Comparison of ENCODE assay signal across 11 mouse cellular contexts in genomic region chr7:4653351-4653750, GRCm38 (mm10). TPM values are rescaled to one million over a fixed set of nuclear protein-coding genes. Genes with fewer than 3 reads are reported as not detected.
DNase-seq lines count a peak whose midpoint lies in the region; ATAC-seq and TF ChIP-seq lines count a peak whose summit lies in the region.
"Had no signal": no experiment of that assay in that cellular context is flagged by ENCODE, and none has a peak within 500 bp of the region (broad histone marks: within the 10 kb centered on the region; RNA-seq: fewer than 3 reads in every experiment).

No protein-coding gene starts in this region.

- H3K27me3 ChIP-seq in neural tube, embryonic 13.5 days = no peaks in the 10 kb centered on the region
- no peaks in the 10 kb centered on the region for H3K27me3 ChIP-seq in liver, embryonic 13.5 days
- H3K27me3 ChIP-seq in splenic B cell, adult 2 months (ENCODE audit: control insufficient read depth, insufficient read depth, low read length, poor library complexity, severe bottlenecking) = no peaks in the 10 kb centered on the region
- no peaks in the 10 kb centered on the region for H3K27me3 ChIP-seq in forebrain, embryonic 16.5 days (replicated peaks; ENCODE audit: control insufficient read depth, insufficient read depth, low read length)
- H3K27me3 ChIP-seq: heart, embryonic 12.5 days; hindbrain, embryonic 15.5 days had no signal

- H3K9ac ChIP-seq in neural tube, embryonic 13.5 days = peak overlapping the region; percentile 38; the same call in 1 of the 2 replicates
- H3K9ac ChIP-seq in liver, embryonic 13.5 days = peak overlapping the region; percentile 97; the same call in 1 of the 2 replicates
- H3K9ac ChIP-seq in forebrain, embryonic 16.5 days (replicated peaks; ENCODE audit: low read depth, low read length) = no peak overlapping the region
- H3K9ac ChIP-seq: heart, embryonic 12.5 days; hindbrain, embryonic 15.5 days had no signal

- no peak for TF ChIP-seq POLR2A in bone marrow macrophage, adult 2 months (IDR thresholded peaks at IDR 0.05; ENCODE audit: borderline replicate concordance, low read depth, low read length)

- TF ChIP-seq CTCF in bone marrow macrophage, adult 2 months (IDR thresholded peaks at IDR 0.05; ENCODE audit: low read depth, low read length) = no peak

- no peak overlapping the region for H3K27ac ChIP-seq in neural tube, embryonic 13.5 days (replicated peaks)
- H3K27ac ChIP-seq in bone marrow macrophage, adult 2 months (ENCODE audit: insufficient read depth, low read depth, low read length) = peak overlapping the region; percentile 98
- peak overlapping the region; percentile 81 for H3K27ac ChIP-seq in liver, embryonic 13.5 days
- H3K27ac ChIP-seq in forebrain, embryonic 16.5 days (ENCODE audit: low read length) = no peak overlapping the region
- H3K27ac ChIP-seq: hindbrain, embryonic 15.5 days had no signal

- ATAC-seq in neural tube, embryonic 13.5 days (ENCODE audit: low read depth) = no peak
- ATAC-seq in liver, embryonic 13.5 days (ENCODE audit: low read depth) = no peak
- no peak for ATAC-seq in forebrain, embryonic 16.5 days

- peaks cover 16% of the 10 kb centered on the region; the same call in 1 of the 2 replicates for H3K36me3 ChIP-seq in neural tube, embryonic 13.5 days
- H3K36me3 ChIP-seq in liver, embryonic 13.5 days = peaks cover 43% of the 10 kb centered on the region
- no peaks in the 10 kb centered on the region for H3K36me3 ChIP-seq in splenic B cell, adult 2 months (ENCODE audit: control insufficient read depth, insufficient read depth, low read length, poor library complexity, severe bottlenecking)
- no peaks in the 10 kb centered on the region for H3K36me3 ChIP-seq in forebrain, embryonic 16.5 days (ENCODE audit: control insufficient read depth, insufficient read depth)

- H3K9me3 ChIP-seq in neural tube, embryonic 13.5 days = no peaks in the 10 kb centered on the region
- no peaks in the 10 kb centered on the region for H3K9me3 ChIP-seq in liver, embryonic 13.5 days (replicated peaks)
- H3K9me3 ChIP-seq in forebrain, embryonic 16.5 days (ENCODE audit: control insufficient read depth, low read length) = no peaks in the 10 kb centered on the region
- H3K9me3 ChIP-seq: heart, embryonic 12.5 days; hindbrain, embryonic 15.5 days had no signal

- 92% methylated on average over 5 of the region's 5 CpGs for WGBS in neural tube, embryonic 13.5 days
- WGBS in liver, embryonic 13.5 days (ENCODE audit: insufficient replicate concordance) = 39% methylated on average over 5 of the region's 5 CpGs
- WGBS in forebrain, embryonic 16.5 days = 87% methylated on average over 5 of the region's 5 CpGs

- no peak overlapping the region for H3K4me2 ChIP-seq in neural tube, embryonic 13.5 days
- peak overlapping the region; percentile 45 for H3K4me2 ChIP-seq in liver, embryonic 13.5 days
- no peak overlapping the region for H3K4me2 ChIP-seq in forebrain, embryonic 16.5 days (ENCODE audit: low read length)
- H3K4me2 ChIP-seq: heart, embryonic 12.5 days; hindbrain, embryonic 15.5 days had no signal

- DNase-seq in neural tube, embryonic 10.5 days (ENCODE audit: extremely low spot score, low spot score) = no peak
- no peak for DNase-seq in liver, embryonic 13.5 days
- DNase-seq in splenic B cell, adult 2 months (ENCODE audit: low read depth, low spot score) = peak; percentile 60
- no peak for DNase-seq in lung, postnatal 10 days
- DNase-seq in cerebellum, postnatal 36 days = no peak
- DNase-seq: cerebellum, adult 2 months had no signal

- H3K4me3 ChIP-seq in neural tube, embryonic 13.5 days = no peak overlapping the region
- peak overlapping the region; percentile 45 for H3K4me3 ChIP-seq in bone marrow macrophage, adult 2 months (ENCODE audit: insufficient read depth, low read length)
- H3K4me3 ChIP-seq in liver, embryonic 13.5 days (replicated peaks) = 0 out of 2 replicates have a peak overlapping the region, but pooled peaks have one; percentile 0
- H3K4me3 ChIP-seq in forebrain, embryonic 16.5 days (replicated peaks; ENCODE audit: low read length) = no peak overlapping the region
- H3K4me3 ChIP-seq: heart, embryonic 12.5 days; hindbrain, embryonic 15.5 days had no signal

- H3K4me1 ChIP-seq in neural tube, embryonic 13.5 days (replicated peaks) = peaks cover 69% of the 10 kb centered on the region
- peaks cover 44% of the 10 kb centered on the region for H3K4me1 ChIP-seq in bone marrow macrophage, adult 2 months (ENCODE audit: control insufficient read depth, insufficient read depth, low read length)
- peaks cover 71% of the 10 kb centered on the region for H3K4me1 ChIP-seq in liver, embryonic 13.5 days (replicated peaks)
- H3K4me1 ChIP-seq in forebrain, embryonic 16.5 days (replicated peaks; ENCODE audit: control insufficient read depth, insufficient read depth, low read length) = peaks cover 26% of the 10 kb centered on the region

RNA-seq across cellular contexts. Expression of gene Ppp6r1, which starts 5.5 kb away (rescaled TPM):
- 10.3 TPM in 2 replicates for polyA plus RNA-seq in neural tube, embryonic 13.5 days (2015; fragmentation: Nextera tagmentation; extraction: Ambion mirVana)
- 84.8 and 90.0 TPM in 2 replicates for polyA plus RNA-seq in bone marrow macrophage, adult 2 months (2012; ENCODE audit: insufficient read depth, insufficient read length, missing spikeins)
- 5.7 and 7.1 TPM in 2 replicates for polyA plus RNA-seq in liver, embryonic 13.5 days (2015; fragmentation: Nextera tagmentation; extraction: Ambion mirVana)
- polyA plus RNA-seq in forebrain, embryonic 16.5 days (2015; fragmentation: Nextera tagmentation; extraction: Ambion mirVana) = 7.6 and 7.8 TPM in 2 replicates

RNA-seq across cellular contexts. Expression of gene Tmem86b, which starts 22.1 kb away (rescaled TPM):
- 2.4 and 3.5 TPM in 2 replicates for polyA plus RNA-seq in neural tube, embryonic 13.5 days (2015; fragmentation: Nextera tagmentation; extraction: Ambion mirVana)
- 10.9 and 14.8 TPM in 2 replicates for polyA plus RNA-seq in bone marrow macrophage, adult 2 months (2012; ENCODE audit: insufficient read depth, insufficient read length, missing spikeins)
- 22.6 and 25.1 TPM in 2 replicates for polyA plus RNA-seq in liver, embryonic 13.5 days (2015; fragmentation: Nextera tagmentation; extraction: Ambion mirVana)
- 2.0 and 2.9 TPM in 2 replicates for polyA plus RNA-seq in forebrain, embryonic 16.5 days (2015; fragmentation: Nextera tagmentation; extraction: Ambion mirVana)

RNA-seq across cellular contexts. Expression of gene Hspbp1, which starts 31.5 kb away (rescaled TPM):
- polyA plus RNA-seq in neural tube, embryonic 13.5 days (2015; fragmentation: Nextera tagmentation; extraction: Ambion mirVana) = 121 and 136 TPM in 2 replicates
- 24.7 and 26.7 TPM in 2 replicates for polyA plus RNA-seq in bone marrow macrophage, adult 2 months (2012; ENCODE audit: insufficient read depth, insufficient read length, missing spikeins)
- 77.8 and 83.4 TPM in 2 replicates for polyA plus RNA-seq in liver, embryonic 13.5 days (2015; fragmentation: Nextera tagmentation; extraction: Ambion mirVana)
- polyA plus RNA-seq in forebrain, embryonic 16.5 days (2015; fragmentation: Nextera tagmentation; extraction: Ambion mirVana) = 136 and 156 TPM in 2 replicates

RNA-seq across cellular contexts. Expression of gene Brsk1, which starts 37.1 kb away (rescaled TPM):
- 5.9 and 6.2 TPM in 2 replicates for polyA plus RNA-seq in neural tube, embryonic 13.5 days (2015; fragmentation: Nextera tagmentation; extraction: Ambion mirVana)
- polyA plus RNA-seq in bone marrow macrophage, adult 2 months (2012; ENCODE audit: insufficient read depth, insufficient read length, missing spikeins) = 0.64 TPM in 1 of 2 replicates, not detected in the other
- 0.08 and 0.10 TPM in 2 replicates for polyA plus RNA-seq in liver, embryonic 13.5 days (2015; fragmentation: Nextera tagmentation; extraction: Ambion mirVana)
- polyA plus RNA-seq in forebrain, embryonic 16.5 days (2015; fragmentation: Nextera tagmentation; extraction: Ambion mirVana) = 5.9 and 7.9 TPM in 2 replicates

RNA-seq across cellular contexts. Expression of gene Ptprh, which starts 49.5 kb away (rescaled TPM):
- polyA plus RNA-seq in neural tube, embryonic 13.5 days (2015; fragmentation: Nextera tagmentation; extraction: Ambion mirVana) = 0.26 and 0.31 TPM in 2 replicates
- not detected in 2 replicates for polyA plus RNA-seq in bone marrow macrophage, adult 2 months (2012; ENCODE audit: insufficient read depth, insufficient read length, missing spikeins)
- polyA plus RNA-seq in liver, embryonic 13.5 days (2015; fragmentation: Nextera tagmentation; extraction: Ambion mirVana) = not detected in 2 replicates
- 0.63 and 0.70 TPM in 2 replicates for polyA plus RNA-seq in forebrain, embryonic 16.5 days (2015; fragmentation: Nextera tagmentation; extraction: Ambion mirVana)
- polyA plus RNA-seq: heart, embryonic 12.5 days had no signal

Comparison
In these comparisons a context has a peak if more than half of its experiments do, and no peak if none do; other contexts are left out.
1. H3K27ac ChIP-seq: peak in bone marrow macrophage, adult 2 months (single experiment) and liver, embryonic 13.5 days (single experiment); none in neural tube, embryonic 13.5 days (single experiment) and forebrain, embryonic 16.5 days (single experiment).
2. H3K4me3 ChIP-seq: peak in bone marrow macrophage, adult 2 months (single experiment) and liver, embryonic 13.5 days (single experiment); none in neural tube, embryonic 13.5 days (single experiment) and forebrain, embryonic 16.5 days (single experiment).